Mouse (Mus musculus) naive thymus-derived CD4-positive, alpha-beta T cell, adult 2 months (primary cell): ENCODE measurements around the gene Wdr66.
A peak's percentile ranks its signal among the peaks of the same experiment; 100 is the strongest.

ENCODE experiments used
- DNase-seq: peaks from one replicate; pipeline ENCODE4 v3.0.0-alpha.2; 2011; ENCODE audit warnings: low read depth

Gene Wdr66

GRCm38 (mm10) chr5:123362911-123363310 lies 111.0 kb downstream of the Wdr66 start:
- no peak for DNase-seq

- DNase-seq, result no peak
Observed at GRCm38 (mm10) chr5:123364302-123364971, 112.5 kb downstream of the Wdr66 start.

DNA sequence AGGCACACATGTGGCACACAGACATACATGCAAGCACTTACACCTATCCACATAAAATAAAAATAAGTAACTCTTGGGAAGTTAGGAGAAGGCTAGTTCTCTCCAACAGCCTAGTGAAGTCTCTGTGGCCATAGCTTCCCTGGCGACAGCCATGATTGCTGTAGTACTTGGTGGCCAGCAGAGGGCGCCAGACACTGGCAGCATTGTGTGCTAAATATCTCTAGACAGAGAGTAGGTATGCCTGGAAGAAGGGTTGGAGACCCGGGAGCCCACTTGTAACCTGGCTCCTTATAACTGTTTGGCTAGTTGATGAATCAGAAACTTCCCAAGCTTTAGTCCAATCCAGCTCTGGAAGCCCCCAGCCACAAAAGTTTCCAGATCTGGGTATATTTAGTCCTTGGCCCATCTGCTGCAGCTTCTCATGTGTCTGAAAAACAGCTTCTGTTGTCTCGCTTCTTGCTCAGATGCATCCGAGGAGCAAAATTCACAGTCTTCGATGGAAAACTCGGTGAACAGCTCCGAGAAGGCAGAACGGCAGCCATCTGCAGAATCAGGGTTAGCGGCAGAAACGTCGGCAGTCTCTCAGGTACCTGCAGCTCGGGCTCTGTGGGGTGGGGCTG lies 117.1 kb downstream of the Wdr66 start:
- DNase-seq, result peak; percentile 75

DNA sequence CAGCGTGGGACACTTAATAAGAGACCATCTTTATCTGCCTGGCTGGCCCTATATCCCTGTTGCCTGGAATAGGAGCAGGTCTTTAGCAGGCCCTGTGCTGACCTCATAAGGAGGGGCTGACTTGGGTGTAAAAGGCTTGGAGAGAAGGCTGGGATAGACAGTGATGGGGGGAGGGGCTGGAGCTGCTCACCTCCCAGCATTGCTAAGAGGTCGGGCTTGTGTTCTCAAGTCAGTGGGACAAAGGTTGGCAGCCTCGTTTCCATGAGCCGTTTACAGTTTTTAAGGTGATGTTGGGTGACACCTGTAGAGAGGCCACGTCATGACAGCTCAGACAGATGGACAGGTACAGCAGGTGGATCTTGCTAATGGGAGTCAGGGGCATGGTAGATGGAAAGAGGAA lies 118.1 kb downstream of the Wdr66 start:
- DNase-seq, result no peak

- DNase-seq, result no peak
Observed at GRCm38 (mm10) chr5:123375262-123375661, 123.4 kb downstream of the Wdr66 start.

DNA sequence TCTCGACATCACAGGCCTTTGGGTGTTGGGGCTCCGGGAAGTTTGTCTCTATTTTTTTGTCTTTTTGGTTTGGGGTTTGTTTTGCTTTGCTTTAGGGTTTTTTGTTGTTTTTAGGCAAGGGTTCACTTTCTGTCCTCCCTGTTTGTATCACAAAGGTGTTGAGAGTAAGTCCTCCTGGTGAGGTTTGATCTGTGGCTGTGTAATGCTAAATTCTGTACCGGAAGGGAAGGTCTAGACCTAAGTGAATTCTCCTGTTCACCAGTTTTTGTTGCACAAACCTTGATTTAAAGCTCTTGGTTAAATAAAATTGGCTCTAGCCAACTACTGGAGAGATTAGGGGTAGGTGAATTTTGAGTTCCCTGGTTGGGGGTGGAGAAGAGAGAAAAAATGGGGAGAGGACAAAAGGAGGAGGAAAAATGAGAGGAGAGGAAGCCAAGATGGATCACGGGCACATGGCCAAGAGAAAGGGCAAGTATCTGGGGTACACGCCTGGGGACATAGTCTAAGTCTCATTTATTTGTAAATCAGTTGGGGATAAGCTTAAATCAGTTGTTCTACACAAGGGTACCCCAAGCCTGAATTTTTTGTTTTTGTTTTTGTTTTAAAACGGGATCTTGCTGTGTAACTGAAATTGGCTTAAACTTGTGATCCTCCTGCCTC lies 124.0 kb downstream of the Wdr66 start:
- no peak for DNase-seq

DNA sequence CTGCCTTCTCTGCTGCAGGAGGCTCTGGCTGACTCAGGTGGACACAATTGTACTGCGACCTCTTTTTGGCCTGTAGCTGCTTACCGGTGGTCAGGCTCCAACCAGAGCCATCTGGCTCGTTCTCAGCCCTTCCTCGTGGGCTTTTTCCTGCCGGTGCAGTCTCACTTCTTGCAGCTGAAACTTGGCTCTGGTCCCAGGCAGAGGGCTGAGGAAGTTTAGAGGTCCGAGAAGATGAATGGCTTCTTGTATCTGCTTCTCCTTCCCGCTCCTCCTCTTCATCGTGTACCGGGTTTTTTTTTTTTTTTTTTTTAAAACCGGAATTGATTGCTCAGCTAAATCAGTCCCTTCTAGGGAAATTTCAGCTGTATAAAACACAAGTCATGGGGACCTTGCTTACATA lies 124.7 kb downstream of the Wdr66 start:
- DNase-seq, result no peak
